Mouse (Mus musculus) right cerebral cortex, postnatal 36 days (tissue): ENCODE results near the gene Enox1.

ENCODE experiments used
- DNase-seq, 2 experiments: peaks; one replicate each; pipeline ENCODE4 v3.0.0; 2022; ENCODE audit warnings: low spot score in 2 of 2, mixed read lengths in 1 of 2

The Enox1 gene

DNA sequence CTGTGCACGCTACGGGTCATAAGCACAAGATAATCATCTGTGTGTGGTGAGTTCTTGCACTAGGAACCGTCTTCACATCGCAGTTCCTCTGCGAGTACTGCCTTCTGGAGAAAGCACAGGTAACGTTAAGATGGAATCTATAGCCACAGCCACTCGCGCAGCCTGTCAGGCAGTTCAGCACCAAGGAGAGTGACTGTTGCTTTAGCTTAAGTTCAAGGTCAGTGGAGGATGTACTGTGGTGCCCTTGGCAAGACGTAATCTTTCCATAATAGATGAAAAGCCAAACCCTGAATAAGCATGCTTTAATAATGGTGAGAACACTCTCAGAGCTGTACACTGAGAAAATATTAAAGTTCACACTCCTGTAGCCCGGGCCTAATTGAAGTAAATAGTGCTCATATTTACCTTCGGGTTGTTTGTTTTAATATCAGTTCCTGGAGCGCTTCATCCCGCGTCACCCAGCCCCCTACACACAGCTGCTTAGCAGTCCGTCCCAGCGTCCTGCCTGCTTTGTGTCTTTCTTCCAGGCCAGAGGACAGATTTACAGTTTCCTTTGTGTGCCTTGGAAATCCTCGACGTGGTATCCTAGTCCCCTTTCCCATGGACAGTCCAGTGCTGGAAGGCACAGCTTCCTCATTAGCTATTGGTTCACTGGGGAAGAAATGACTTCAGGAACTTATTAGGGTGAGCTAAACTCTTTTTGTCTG is 38.9 kb downstream of the Enox1 start:
- no peak for DNase-seq

GRCm38 (mm10) chr14:77196246-77196645 is 39.7 kb downstream of the Enox1 start:
- DNase-seq: no peak

DNA sequence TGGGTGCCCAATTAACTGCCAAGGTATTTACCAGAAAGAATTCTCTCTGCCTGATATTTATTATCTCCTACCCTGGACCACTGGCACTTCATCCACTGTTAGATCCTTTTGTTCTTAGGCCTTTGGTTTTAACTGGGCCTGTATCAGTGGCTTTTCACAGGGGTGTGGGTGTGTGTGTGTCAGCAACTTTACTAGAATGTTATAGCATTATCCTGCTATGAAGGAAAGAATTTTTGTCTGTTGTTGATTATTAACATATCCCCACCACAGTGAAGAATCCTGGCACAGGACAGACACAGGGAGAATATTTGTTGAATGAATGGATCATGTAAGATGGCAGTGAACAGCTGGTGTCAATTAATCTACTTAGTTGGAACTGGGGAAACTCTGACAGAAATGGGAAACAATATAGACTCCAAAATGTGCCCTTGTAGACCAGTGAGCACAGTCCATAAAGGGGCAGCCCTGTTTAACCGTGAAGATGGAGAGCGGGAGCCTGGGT is 40.9 kb downstream of the Enox1 start:
- DNase-seq: no peak

DNA sequence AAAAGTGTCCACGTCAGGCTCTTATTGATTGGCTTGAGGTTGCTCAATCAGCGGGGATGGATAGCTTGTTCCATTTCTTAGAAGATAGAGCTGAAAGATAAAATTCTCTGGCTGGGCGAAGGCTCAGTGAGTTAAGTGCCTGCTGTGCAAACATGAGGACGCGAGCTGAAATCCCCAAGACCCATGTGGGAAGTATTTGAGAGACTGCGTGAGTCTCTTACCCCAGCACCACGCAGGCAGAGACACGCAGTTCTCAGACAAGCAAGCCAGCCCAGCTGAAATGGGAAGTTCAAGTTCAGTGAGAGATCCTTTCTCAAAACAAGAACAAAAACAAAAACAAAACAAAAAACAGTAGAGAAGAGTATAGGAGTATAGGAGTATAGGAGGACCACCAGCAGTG is 54.3 kb downstream of the Enox1 start:
- no peak for DNase-seq

- DNase-seq: no peak
Observed at GRCm38 (mm10) chr14:77213210-77213609, 56.6 kb downstream of the Enox1 start.

- DNase-seq: peak in 1 of 2 experiments; percentile 61
Observed at GRCm38 (mm10) chr14:77214848-77215247, 58.3 kb downstream of the Enox1 start.

DNA sequence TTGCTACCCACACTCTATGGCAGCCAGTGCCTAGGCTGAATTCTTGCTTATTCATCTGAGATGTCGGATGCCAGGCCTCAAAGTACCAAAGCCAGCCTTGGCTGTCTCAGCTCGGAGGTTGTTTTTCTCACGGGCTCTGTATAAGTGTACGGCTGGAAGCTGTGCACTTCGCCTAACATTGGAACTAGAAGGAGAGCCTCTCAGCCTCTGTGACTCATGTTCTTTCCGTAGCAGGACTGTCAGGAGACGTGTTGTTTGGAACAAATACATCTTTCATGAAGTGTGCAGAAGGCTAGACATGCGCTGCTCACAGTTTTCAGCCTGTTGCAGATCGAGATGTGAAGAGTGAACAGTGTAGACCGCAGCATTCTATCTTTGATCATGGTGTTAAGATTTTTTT is 68.8 kb downstream of the Enox1 start:
- DNase-seq: peak; percentile 52 to 71

- DNase-seq: no peak
Observed at GRCm38 (mm10) chr14:77238811-77239210, 82.2 kb downstream of the Enox1 start.

GRCm38 (mm10) chr14:77239360-77239759 is 82.8 kb downstream of the Enox1 start:
- DNase-seq: no peak

DNA sequence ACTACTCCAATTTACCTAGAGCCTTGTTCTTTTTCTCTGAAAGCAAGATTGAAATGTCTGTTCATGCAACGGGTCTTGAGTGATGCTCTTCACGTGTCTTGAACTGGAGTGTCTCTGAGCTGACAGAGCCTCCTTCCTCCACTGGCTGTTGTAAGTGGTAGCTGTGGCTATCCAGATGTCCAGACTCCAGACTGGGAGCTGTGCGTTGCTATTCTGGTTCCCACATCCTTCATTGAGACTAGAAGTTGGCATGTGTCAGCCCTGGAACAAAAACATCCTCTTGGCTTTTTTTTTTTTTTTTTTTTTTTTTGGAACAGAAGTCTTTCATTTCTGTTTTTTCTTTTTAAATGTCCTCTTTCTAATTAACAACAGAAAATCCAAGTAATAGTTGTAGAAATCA is 90.4 kb downstream of the Enox1 start:
- DNase-seq: no peak

DNA sequence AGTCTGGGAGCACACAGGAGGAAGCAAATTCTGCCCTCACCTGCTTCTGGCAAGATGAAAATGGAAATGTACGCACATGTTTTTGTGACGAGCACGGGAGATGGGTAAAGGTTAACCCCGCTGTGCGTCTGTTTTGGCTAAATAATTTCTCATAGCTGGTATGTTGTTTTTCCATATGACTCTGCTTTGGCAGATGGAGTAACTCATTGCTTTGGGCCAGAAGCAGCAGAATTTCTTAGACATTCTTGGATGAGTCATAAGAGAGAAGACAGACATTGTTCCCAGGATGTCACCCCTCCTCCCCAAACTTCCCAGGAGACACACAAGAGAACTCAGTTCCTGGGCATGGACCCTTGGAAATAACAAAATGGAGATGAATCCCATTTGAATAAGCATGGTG is 91.9 kb downstream of the Enox1 start:
- peak; percentile 11 to 26 for DNase-seq

- no peak for DNase-seq
Observed at GRCm38 (mm10) chr14:77248946-77249345, 92.4 kb downstream of the Enox1 start.

DNA sequence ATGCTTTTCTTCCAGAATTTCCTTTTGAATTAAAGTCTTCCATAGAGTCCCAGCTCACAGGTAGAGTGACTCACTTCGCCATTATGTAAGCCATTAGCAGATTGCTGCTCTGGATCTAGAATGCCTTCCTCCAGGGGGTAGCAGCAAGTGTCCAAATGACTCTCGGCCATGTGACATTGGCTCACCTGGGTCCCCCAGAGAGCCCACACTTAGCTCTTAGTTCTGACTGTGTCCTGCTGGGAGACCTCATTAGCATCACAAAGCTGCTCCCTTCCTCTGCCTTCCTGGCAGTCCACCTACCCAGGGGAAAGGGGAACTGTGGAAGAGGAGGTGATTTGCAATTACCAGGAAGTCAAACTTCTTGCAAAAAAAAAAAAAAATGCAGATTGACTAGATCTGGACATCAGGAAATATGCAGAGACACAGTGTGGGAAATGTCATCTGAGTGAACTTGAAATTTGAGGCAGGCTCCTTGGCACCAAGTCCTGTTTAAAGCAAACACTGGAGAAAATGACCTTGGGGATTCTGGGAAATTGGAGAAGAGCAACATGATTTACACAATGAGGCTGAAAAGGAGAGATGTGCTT is 94.2 kb downstream of the Enox1 start:
- DNase-seq: no peak

DNA sequence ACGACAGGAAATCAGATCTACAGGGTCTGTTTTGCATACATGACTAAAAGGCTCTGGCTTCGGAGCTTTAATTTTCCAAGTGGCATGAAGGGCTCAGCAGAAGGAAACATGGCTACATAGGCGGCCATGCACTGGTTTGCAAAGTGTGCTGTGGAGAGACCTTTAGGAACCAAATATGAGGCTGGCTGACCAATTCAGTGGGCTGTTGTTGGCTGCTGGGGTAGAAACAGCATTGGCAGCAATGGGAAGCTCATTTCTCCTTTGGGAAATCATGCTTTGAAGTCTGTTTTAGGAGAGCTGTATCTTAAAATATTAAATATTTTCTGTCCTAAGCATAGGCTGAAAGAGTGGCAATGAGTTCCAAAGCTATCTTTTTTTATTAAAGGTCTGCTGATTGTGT is 98.6 kb downstream of the Enox1 start:
- DNase-seq: no peak

DNA sequence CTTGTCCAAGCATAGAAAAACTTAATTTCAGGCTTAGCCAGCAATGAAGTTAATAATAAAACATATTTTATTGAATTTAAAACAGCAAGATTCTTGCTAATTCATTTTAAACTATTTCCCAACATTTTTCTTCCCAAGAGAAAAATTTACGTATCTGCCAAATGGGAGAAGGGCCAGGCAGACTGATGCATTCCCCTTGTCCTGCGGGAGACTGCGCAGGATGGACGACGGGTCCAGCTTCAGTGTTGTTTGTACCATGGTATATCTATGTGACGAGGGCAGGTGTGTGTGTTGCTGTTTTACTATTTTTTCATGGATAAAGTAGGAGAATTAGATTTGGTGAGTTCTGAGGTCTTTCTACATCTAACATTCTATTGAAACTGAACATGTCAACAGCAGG is 99.1 kb downstream of the Enox1 start:
- DNase-seq: no peak

DNA sequence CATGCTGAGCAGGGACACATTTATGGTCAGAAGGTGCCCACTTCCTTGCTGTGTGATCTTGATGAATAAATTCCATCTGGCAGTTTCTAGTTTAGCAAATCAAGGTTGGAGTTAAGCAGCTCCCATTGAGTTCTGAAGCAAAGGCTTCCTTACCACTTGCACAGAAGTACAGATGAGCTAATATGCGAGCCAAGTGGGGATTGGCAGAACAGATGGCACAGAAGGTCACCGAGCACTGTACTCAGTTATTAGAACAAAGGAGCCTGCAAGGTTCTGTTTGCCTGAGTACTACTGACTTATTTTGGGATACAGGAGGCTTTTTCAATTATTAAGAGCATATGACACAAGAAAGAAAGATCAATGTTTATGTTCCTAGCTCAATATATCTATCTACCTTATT is 100.4 kb downstream of the Enox1 start:
- DNase-seq: no peak

DNA sequence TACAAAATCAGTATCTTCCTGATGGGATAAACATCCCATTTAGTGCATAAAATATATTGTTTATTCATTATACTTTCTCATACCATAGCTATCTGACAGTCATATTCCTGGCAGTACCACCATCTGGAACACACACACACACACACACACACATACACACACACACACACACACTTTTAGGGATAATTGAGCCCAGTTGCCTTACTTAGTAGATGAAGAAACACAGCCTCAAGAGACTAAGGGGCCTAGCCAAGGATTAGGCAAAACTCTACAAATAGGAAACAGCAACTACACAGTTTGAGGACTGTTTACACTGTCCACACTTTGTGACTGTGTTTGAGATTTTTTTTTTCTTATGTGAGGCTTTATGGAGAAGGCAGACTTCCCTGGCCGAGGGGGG is 100.9 kb downstream of the Enox1 start:
- DNase-seq: no peak

DNA sequence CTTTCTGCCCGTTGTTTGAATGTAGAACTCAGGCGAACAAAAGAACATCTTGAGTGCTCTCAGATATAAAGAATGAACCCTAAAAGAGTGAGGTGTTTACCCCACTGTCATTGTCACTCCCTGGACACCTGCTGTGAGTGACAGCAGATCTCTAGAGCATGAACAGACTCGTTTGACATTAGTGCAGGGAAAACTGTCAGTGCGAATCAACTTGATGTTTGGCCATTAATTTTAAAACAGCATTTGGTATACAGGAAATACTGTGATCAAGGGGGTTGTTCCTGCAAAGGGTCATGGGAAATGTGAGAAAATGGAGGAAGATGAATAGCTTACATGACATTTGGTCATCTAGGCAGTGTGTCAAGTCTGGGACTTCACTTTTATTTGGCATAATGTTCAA is 101.6 kb downstream of the Enox1 start:
- DNase-seq: no peak

GRCm38 (mm10) chr14:77259686-77260085 is 103.1 kb downstream of the Enox1 start:
- no peak for DNase-seq

DNA sequence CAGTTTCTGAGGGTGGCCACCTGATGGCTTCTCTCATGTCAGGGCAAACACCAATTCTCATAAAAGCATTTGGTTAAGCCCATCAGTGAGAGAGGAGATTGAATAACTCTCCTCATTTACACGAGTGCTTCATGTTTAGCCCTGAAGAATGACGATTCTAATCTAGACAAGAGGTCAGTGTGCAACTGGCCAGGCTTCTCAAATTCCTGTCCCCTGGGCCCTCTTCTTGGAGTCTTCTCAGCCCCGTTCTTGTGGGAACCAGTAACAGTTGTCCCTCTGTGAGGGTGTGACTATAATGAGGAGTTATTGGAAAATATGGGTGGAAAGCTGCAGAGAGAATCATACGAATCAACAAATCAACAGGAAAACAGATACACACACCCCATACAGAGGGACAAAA is 103.5 kb downstream of the Enox1 start:
- no peak for DNase-seq

GRCm38 (mm10) chr14:77266805-77267771 is 110.5 kb downstream of the Enox1 start:
- no peak for DNase-seq

- DNase-seq: no peak
Observed at GRCm38 (mm10) chr14:77272248-77272930, 115.8 kb downstream of the Enox1 start.
